Mouse (Mus musculus): Measurements from ENCODE around the gene Gm44965. TPM values are rescaled to one million over a fixed set of nuclear protein-coding genes. Genes with fewer than 3 reads are reported as not detected.

Gm44965 gene
- polyA plus RNA-seq, 1 experiment from 2014 or later = not detected

GRCm38 (mm10) chr6:48555104-48555890 lies 38.4 kb upstream of the Gm44965 start:
- no peaks in the 10 kb centered on the region for H3K27me3 ChIP-seq (replicated peaks; ENCODE audit: control insufficient read depth, insufficient read depth, low read length)
- WGBS = 29% methylated on average over 14 of the region's 14 CpGs
- DNase-seq (ENCODE audit: low spot score) = no peak

GRCm38 (mm10) chr6:48555956-48556355 lies 37.8 kb upstream of the Gm44965 start:
- H3K36me3 ChIP-seq (ENCODE audit: control insufficient read depth, insufficient read depth, low read length) = no peaks in the 10 kb centered on the region
- no peak overlapping the region for H3K27ac ChIP-seq (ENCODE audit: low read depth)
- 74% methylated on average over 3 of the region's 3 CpGs for WGBS
- H3K4me3 ChIP-seq (ENCODE audit: low read depth, low read length) = no peak overlapping the region
- H3K9me3 ChIP-seq (ENCODE audit: control insufficient read depth, low read length) = no peaks in the 10 kb centered on the region
- no peaks in the 10 kb centered on the region for H3K27me3 ChIP-seq (replicated peaks; ENCODE audit: control insufficient read depth, insufficient read depth, low read length)
- DNase-seq (ENCODE audit: low spot score) = no peak
- no peak overlapping the region for H3K9ac ChIP-seq (ENCODE audit: low read length)
- no peak for ATAC-seq (replicated peaks; ENCODE audit: low FRiP score, low TSS enrichment, low read depth)
- peaks cover 11% of the 10 kb centered on the region for H3K4me1 ChIP-seq (replicated peaks; ENCODE audit: control insufficient read depth, insufficient read depth, low read length)
- H3K4me2 ChIP-seq (ENCODE audit: low read length) = no peak overlapping the region

More at GRCm38 (mm10) chr6:48555104-48555890, 38.4 kb upstream of the Gm44965 start:
- Histone ChIP-seq H3K9ac (ENCODE audit: low read length) (peak overlapping the region; percentile 65), H3K4me2 (ENCODE audit: low read length) (peak overlapping the region; percentile 83), H3K9me3 (ENCODE audit: control insufficient read depth, low read length) (no peaks in the 10 kb centered on the region), H3K4me1 (replicated peaks; ENCODE audit: control insufficient read depth, insufficient read depth, low read length) (peaks cover 11% of the 10 kb centered on the region), H3K36me3 (ENCODE audit: control insufficient read depth, insufficient read depth, low read length) (no peaks in the 10 kb centered on the region), H3K27ac (ENCODE audit: low read depth) (peak overlapping the region; percentile 98), H3K4me3 (ENCODE audit: low read depth, low read length) (peak overlapping the region; percentile 63)
- ATAC-seq (replicated peaks; ENCODE audit: low FRiP score, low TSS enrichment, low read depth) = peak; percentile 79

- ATAC-seq (replicated peaks; ENCODE audit: low FRiP score, low TSS enrichment, low read depth) (no peak), DNase-seq (ENCODE audit: low spot score) (no peak)
- Histone ChIP-seq H3K4me2 (ENCODE audit: low read length) (no peak overlapping the region), H3K9me3 (ENCODE audit: control insufficient read depth, low read length) (no peaks in the 10 kb centered on the region; the same call in 1 of the 2 replicates), H3K27ac (ENCODE audit: low read depth) (0 out of 2 replicates have a peak overlapping the region, but pooled peaks have one; percentile 11), H3K27me3 (replicated peaks; ENCODE audit: control insufficient read depth, insufficient read depth, low read length) (no peaks in the 10 kb centered on the region), H3K36me3 (ENCODE audit: control insufficient read depth, insufficient read depth, low read length) (no peaks in the 10 kb centered on the region), H3K9ac (ENCODE audit: low read length) (no peak overlapping the region), H3K4me3 (ENCODE audit: low read depth, low read length) (no peak overlapping the region), H3K4me1 (replicated peaks; ENCODE audit: control insufficient read depth, insufficient read depth, low read length) (peaks cover 18% of the 10 kb centered on the region)
- 78% methylated on average over 4 of the region's 4 CpGs for WGBS
Measured at GRCm38 (mm10) chr6:48565693-48566310, 27.9 kb upstream of the Gm44965 start.

- Histone ChIP-seq H3K36me3 (ENCODE audit: control insufficient read depth, insufficient read depth, low read length) (no peaks in the 10 kb centered on the region), H3K4me2 (ENCODE audit: low read length) (no peak overlapping the region), H3K4me3 (ENCODE audit: low read depth, low read length) (no peak overlapping the region), H3K27ac (ENCODE audit: low read depth) (no peak overlapping the region), H3K27me3 (replicated peaks; ENCODE audit: control insufficient read depth, insufficient read depth, low read length) (no peaks in the 10 kb centered on the region), H3K4me1 (replicated peaks; ENCODE audit: control insufficient read depth, insufficient read depth, low read length) (peaks cover 19% of the 10 kb centered on the region), H3K9me3 (ENCODE audit: control insufficient read depth, low read length) (no peaks in the 10 kb centered on the region; the same call in 1 of the 2 replicates), H3K9ac (ENCODE audit: low read length) (no peak overlapping the region)
- peak; percentile 57 for ATAC-seq (replicated peaks; ENCODE audit: low FRiP score, low TSS enrichment, low read depth)
- WGBS = 39% methylated on average over 5 of the region's 5 CpGs
- no peak for DNase-seq (ENCODE audit: low spot score)
Measured at GRCm38 (mm10) chr6:48566312-48566711, 27.4 kb upstream of the Gm44965 start.

GRCm38 (mm10) chr6:48568036-48568984 lies 25.4 kb upstream of the Gm44965 start:
- ATAC-seq (replicated peaks; ENCODE audit: low FRiP score, low TSS enrichment, low read depth) (no peak), DNase-seq (ENCODE audit: low spot score) (no peak)
- Histone ChIP-seq H3K4me1 (replicated peaks; ENCODE audit: control insufficient read depth, insufficient read depth, low read length) (peaks cover 31% of the 10 kb centered on the region), H3K9ac (ENCODE audit: low read length) (no peak overlapping the region), H3K36me3 (ENCODE audit: control insufficient read depth, insufficient read depth, low read length) (no peaks in the 10 kb centered on the region), H3K27ac (ENCODE audit: low read depth) (peak overlapping the region; percentile 27; the same call in 1 of the 2 replicates), H3K4me3 (ENCODE audit: low read depth, low read length) (no peak overlapping the region), H3K27me3 (replicated peaks; ENCODE audit: control insufficient read depth, insufficient read depth, low read length) (no peaks in the 10 kb centered on the region), H3K4me2 (ENCODE audit: low read length) (0 out of 2 replicates have a peak overlapping the region, but pooled peaks have one; percentile 8), H3K9me3 (ENCODE audit: control insufficient read depth, low read length) (no peaks in the 10 kb centered on the region; the same call in 1 of the 2 replicates)
- WGBS = 59% methylated on average over 20 of the region's 21 CpGs

GRCm38 (mm10) chr6:48569065-48569807 lies 24.5 kb upstream of the Gm44965 start:
- Histone ChIP-seq H3K4me2 (ENCODE audit: low read length) (no peak overlapping the region), H3K4me1 (replicated peaks; ENCODE audit: control insufficient read depth, insufficient read depth, low read length) (peaks cover 37% of the 10 kb centered on the region), H3K36me3 (ENCODE audit: control insufficient read depth, insufficient read depth, low read length) (no peaks in the 10 kb centered on the region), H3K9me3 (ENCODE audit: control insufficient read depth, low read length) (no peaks in the 10 kb centered on the region; the same call in 1 of the 2 replicates), H3K4me3 (ENCODE audit: low read depth, low read length) (no peak overlapping the region), H3K27ac (ENCODE audit: low read depth) (0 out of 2 replicates have a peak overlapping the region, but pooled peaks have one; percentile 27), H3K27me3 (replicated peaks; ENCODE audit: control insufficient read depth, insufficient read depth, low read length) (no peaks in the 10 kb centered on the region), H3K9ac (ENCODE audit: low read length) (no peak overlapping the region)
- WGBS = 59% methylated on average over 7 of the region's 8 CpGs
- no peak for DNase-seq (ENCODE audit: low spot score)
- ATAC-seq (replicated peaks; ENCODE audit: low FRiP score, low TSS enrichment, low read depth) = no peak

- ATAC-seq (replicated peaks; ENCODE audit: low FRiP score, low TSS enrichment, low read depth) (no peak), DNase-seq (ENCODE audit: low spot score) (no peak)
- WGBS = 94% methylated on average over 5 of the region's 5 CpGs
Measured at GRCm38 (mm10) chr6:48572014-48572413, 21.7 kb upstream of the Gm44965 start.

More at GRCm38 (mm10) chr6:48572014-48572413, 21.7 kb upstream of the Gm44965 start:
- peaks cover 34% of the 10 kb centered on the region for H3K4me1 ChIP-seq (replicated peaks; ENCODE audit: control insufficient read depth, insufficient read depth, low read length)
- no peaks in the 10 kb centered on the region; the same call in 1 of the 2 replicates for H3K9me3 ChIP-seq (ENCODE audit: control insufficient read depth, low read length)
- H3K27me3 ChIP-seq (replicated peaks; ENCODE audit: control insufficient read depth, insufficient read depth, low read length) = no peaks in the 10 kb centered on the region
- H3K9ac ChIP-seq (ENCODE audit: low read length) = no peak overlapping the region
- 0 out of 2 replicates have a peak overlapping the region, but pooled peaks have one; percentile 4 for H3K4me3 ChIP-seq (ENCODE audit: low read depth, low read length)
- peak overlapping the region; percentile 20 for H3K4me2 ChIP-seq (ENCODE audit: low read length)
- no peaks in the 10 kb centered on the region for H3K36me3 ChIP-seq (ENCODE audit: control insufficient read depth, insufficient read depth, low read length)
- H3K27ac ChIP-seq (ENCODE audit: low read depth) = peak overlapping the region; percentile 67

All from intestine, embryonic 14.5 days (tissue).